Mouse (Mus musculus) adrenal gland, adult 2 months (tissue): Measurements from ENCODE around the gene Olfr68. TPM values are rescaled to one million over a fixed set of nuclear protein-coding genes. Genes with fewer than 3 reads are reported as not detected.
"Not testable (repeated sequence)": the region's sequence is repeated elsewhere in the genome, so short reads cannot be mapped to it uniquely, and the experiment has no call there.

ENCODE experiments used
- DNase-seq: peaks from one replicate; pipeline ENCODE4 v3.0.0; 2021
- long read RNA-seq: library from polyadenylated mRNA; stranded (forward); transcript quantifications from one replicate; pipeline ENCODE4 v2.0.0, GENCODE M21; 2021
- polyA plus RNA-seq: library from polyadenylated mRNA; depleted of rRNA; stranded (reverse); fragments of >200 nt; gene quantifications from 2 replicates; pipeline ENCODE4 v1.2.3, GENCODE M21; 2012; rRNA removed
- total RNA-seq, 2 experiments: library from RNA; stranded (reverse); gene quantifications; 2 replicates each; pipeline ENCODE4 v1.2.3; 2021

Gene Olfr68
- total RNA-seq (not detected), polyA plus RNA-seq (not detected in 2 replicates)
- long read RNA-seq = 0 reads

DNA sequence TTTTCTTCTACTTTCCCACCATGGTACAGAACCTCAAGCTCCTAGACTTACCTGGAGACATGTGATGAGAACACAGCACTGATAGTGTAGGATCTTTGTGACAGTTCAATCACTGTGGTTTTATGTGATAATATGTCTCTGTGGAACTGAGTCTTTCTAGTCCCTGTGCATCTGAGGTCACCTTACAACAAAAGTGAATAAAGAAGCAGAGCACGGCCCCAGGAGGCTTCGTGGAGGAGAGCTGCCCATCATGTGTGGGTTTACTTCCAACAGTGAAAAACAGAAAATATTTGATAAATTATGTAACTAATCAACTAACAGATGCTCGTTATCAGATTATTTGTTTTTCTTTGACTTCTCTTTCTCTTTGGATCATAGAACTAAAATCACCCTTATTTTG is at the start of gene Olfr68:
TSS of gene Olfr68 (minus strand) at position 101 of the 400 bp plus-strand sequence.
- DNase-seq = no peak

DNA sequence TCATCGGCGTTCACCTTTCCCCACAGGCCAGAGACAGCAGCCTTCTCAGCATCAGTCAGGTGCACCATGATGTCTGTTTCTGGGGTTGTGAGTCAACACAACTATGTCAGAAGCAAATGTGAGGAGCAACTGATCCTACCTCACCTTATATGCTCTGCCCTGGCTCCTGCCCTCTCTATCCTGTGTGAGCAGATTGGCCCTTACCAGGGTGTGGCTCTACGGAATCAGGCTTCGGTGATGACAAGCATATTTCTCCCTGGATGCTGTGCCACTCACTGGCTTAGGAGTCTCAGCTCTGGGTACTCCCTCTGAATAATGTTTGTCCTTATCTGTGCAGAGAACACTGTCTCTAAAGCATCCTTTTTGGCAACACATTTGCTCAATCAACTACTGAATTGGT is 48.3 kb upstream of the Olfr68 start, which contains the start of gene Hbb-bs:
TSS of gene Hbb-bs (minus strand) at position 289 of the 400 bp plus-strand sequence.
- DNase-seq = no peak

DNA sequence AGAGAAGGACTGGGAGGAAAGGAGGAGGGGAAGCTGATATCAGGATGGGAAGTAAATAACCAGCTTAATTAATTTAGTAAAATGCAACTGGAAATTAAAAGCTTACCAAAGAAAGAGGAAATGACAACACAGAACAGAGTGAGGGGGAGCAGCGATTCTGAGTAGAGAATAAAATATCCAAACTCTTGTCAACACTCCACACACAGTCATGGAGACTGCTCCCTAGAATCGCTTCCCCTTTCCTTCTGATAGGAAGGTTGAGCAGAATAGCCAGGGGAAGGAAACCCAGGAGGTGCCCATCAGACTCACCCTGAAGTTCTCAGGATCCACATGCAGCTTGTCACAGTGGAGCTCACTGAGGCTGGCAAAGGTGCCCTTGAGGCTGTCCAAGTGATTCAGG is 47.6 kb upstream of the Olfr68 start:
- not testable (repeated sequence) for DNase-seq

DNA sequence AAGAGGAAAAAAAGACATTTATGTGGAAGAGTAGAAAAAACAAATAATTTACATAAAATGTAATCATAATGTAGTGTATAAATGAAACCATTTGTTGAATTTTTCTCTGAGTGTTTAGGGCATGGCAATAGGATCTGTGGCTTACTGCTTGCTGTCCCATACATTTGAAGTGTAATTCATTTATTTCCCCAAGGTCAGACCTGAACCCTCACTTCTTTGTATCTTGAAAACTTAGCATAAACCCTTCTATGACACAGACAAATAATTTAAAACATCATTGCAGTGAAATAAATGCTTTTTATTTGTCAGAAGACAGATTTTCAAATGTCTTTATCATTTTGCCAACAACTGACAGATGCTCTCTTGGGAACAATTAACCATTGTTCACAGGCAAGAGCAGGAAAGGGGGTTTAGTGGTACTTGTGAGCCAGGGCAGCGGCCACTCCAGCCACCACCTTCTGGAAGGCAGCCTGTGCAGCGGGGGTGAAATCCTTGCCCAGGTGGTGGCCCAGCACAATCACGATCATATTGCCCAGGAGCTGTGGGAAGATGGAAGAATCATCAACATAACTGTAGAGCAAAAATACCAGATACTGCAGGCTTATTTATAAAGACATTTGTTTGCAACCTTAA is 46.9 kb upstream of the Olfr68 start:
- DNase-seq = no peak

DNA sequence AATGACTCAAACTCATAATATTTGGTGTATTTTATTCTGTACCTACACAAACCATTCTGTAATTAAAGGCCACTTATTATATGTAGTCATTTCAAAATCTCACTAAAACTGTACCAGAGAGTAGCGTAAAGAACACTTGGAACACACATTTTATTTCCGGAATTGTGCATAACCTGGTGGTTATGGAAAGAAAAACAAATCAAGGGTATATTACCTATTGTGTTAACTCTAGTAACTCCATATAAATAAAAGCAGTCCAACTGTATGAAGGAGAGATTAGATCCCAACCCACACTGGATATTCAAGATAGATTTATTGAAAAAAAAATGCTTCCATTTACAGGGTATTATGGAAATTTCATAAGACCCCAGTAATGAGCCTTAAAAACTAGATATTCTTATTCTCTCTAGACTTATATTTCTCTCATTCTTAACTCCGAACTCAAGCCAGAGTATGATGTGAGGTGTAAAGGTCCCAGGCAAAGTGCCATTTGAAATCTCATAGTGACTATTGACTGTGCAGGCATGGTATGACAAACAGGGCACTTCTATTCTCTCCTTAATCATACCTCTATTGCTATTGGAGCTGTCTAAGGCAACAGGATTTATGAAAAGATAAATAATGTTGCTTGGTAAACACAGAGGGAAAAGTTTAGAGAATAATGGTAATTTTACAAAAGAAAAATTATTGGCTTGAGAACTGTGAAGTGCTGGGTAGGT is 46.2 kb upstream of the Olfr68 start:
- no peak for DNase-seq

DNA sequence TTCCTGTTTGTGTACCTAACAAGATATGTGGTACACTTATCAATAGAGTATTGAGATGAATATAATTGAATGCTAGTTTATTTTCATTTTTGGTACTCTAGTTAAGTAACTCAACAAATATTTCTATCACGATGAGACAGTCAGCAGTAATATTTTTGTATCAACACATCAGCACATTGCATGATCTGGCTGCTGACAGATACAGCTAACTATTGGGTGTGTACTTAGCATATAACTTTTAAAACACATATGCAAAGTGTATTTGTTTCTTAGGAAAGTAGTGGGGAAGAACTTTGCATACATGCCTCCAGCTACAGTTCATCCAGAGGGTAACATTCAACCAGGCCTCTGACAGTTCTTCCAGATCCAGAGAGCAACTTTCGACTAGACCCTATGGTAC is 45.1 kb upstream of the Olfr68 start:
- DNase-seq = no peak

DNA sequence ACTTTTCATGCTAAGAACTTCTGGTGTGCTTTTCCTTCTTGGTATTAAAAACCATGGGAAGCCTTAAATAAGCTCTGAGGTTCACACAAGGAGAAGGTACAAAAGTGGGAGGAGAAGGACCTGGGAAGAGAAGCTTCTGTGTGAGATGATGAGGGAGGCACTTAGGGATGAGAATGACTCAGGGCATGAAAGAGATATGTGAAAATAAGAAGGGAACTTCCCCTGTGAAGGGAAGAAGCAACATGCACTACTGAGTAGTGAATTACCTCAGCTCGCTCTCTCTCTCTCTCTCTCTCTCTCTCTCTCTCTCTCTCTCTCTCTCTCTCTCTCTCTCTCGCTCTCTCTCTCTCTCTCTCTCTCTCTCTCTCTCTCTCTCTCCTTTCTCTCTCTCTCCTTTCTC is 35.6 kb upstream of the Olfr68 start:
- DNase-seq = not testable (repeated sequence)

DNA sequence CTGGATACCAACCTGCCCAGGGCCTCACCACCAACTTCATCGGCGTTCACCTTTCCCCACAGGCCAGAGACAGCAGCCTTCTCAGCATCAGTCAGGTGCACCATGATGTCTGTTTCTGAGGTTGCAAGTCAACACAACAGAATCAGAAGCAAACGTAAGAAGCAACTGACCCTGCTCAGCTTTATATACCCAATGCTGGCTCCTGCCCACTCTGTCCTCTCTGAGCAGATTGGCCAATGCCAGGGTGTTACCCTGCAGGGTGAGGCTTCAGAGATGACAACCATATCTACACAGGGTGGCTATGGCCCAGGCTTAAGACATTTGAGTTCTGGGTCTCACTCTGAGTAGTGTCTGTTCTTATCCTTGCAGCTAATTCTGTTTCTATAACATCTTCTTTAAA is 34.3 kb upstream of the Olfr68 start, which contains the start of gene Hbb-bt:
TSS of gene Hbb-bt (minus strand) at position 231 of the 400 bp plus-strand sequence.
- DNase-seq = no peak

DNA sequence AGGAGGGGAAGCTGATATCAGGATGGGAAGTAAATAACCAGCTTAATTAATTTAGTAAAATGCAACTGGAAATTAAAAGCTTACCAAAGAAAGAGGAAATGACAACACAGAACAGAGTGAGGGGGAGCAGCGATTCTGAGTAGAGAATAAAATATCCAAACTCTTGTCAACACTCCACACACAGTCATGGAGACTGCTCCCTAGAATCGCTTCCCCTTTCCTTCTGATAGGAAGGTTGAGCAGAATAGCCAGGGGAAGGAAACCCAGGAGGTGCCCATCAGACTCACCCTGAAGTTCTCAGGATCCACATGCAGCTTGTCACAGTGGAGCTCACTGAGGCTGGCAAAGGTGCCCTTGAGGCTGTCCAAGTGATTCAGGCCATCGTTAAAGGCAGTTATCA is 33.7 kb upstream of the Olfr68 start:
- DNase-seq = not testable (repeated sequence)

DNA sequence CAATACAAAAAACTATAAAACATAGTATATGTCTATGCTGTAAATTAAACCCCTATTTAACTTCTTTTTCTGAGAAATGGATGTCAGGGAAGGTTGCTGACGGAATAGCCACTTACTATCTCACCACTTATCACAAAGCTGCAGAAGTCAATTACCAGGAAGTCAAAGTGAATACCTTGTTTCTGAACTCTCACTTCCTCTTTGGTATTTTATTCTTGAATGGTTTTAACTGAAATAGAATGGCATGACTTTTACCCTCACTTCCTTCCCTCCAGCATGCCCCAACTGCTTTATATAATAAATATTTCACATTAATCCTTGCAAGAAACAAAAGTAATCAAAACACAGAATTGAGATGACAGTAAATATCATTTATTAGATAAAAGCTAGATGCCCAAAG is 32.7 kb upstream of the Olfr68 start:
- DNase-seq = no peak

DNA sequence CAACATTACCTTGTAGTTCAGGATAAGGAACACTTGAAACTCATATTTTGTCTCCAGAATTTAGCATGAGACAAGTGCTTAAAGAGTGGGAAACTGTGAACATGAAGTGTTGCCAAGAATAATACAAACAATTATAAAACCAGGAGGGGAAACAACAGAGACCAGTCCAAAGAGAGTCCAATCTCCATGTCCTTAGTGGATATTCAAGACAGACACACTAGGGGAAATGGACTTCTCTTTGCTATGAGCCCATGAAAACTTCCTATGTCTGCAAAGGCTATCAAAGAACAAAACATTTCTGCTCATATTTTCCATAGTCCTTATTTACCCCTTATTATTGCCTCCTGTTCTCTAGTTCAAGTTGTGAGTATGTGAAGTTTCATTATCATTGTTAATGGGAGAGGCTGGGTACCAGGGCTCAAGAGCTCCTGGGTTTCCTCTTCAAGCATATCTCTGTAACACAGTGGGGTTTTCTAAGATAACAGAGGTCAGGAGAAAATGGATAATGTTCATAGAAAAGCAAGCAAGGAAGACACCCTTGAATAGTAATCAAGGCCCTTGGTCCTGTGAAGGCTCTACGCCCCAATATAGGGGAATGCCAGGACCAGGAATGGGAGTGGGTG is 31.8 kb upstream of the Olfr68 start:
- no peak for DNase-seq

DNA sequence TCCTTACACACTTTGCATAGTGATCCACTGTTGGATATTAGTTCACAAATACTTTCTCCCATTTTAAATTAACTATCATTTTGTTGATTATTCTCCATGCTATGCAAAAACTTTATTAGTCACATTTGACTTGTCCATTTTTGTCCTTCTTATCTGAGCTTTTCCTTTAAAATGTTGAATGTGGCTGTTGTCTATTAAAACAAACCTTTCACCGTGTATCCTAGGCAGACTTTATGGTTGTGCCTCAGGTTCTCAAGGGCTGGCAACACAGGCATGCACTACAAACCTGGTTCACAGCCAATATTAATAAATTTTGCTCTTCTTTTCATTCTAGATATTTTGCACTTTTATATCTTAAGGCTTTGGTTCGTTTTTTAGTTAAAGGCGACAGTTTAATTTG is 31.2 kb upstream of the Olfr68 start:
- no peak for DNase-seq

DNA sequence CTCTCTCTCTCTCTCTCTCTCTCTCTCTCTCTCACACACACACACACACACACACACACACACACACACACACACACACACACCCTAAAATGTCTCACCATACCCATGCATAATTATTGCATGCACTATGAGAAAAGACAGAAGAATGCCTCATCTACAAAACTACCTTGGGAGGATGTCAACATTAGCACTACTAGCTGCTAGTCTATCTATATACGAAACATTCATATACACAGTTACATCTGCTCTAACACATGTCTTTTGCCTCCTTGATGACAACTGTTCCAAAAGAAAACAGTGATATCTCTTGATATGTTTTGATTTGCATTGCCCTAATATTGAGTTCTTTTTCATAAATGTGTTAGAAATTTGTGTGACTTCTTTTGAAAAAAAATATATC is 30.8 kb upstream of the Olfr68 start:
- DNase-seq = no peak

DNA sequence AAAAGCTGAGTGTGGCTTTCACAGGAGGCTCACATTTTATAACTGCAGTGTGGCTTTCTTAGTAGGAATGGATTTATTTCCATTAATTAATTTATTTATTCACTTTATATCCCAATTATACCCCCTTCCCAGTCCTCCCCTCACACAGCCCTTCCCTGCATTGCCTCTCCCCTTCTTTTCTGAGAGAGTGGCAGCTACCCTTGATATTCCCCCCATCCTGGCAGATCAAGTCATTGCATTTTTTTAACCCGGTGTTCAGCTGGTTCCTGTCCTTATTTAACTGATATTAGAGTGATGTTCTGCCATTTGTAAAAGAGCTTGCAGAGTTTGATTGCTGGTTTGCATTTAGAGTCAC is 30.3 kb upstream of the Olfr68 start:
- no peak for DNase-seq

DNA sequence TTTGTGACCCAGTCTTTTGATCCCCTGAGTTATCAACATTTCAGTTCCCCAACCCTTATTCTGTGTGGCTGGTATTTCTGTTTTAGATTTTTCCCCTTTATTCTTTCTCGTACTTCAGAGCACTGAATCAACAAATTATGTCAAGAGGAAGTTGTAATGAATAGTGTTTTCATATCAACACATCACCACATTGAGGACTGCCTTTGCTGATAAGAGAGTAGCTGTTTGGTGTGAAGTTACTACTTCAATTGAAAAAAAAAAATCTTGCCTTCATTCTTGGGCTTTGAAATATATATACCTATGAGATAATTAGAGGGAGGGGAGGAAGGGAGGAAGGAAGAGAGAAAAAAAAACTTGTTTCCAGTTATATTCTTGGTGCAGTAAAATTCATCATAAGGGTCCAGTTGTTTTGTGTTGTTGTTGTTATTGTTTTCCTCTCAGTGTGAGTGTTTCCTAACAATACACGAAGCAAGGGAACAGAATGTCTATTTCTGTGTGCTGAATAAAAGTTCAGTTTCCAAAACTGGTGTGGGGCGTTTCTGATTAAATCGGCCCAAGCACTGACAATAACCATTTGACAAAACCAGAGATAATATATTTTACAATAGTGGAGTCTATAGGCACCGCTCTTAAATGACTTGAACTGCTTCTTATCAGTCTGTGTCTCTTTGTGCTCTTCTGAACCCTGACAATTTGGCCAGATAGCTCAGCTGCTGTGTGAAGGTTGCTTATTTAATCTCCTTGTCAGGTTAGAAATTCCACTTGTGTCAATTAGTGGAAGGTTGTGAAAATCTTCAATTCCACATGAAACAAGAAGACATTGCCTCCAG is 29.7 kb upstream of the Olfr68 start:
- no peak for DNase-seq

DNA sequence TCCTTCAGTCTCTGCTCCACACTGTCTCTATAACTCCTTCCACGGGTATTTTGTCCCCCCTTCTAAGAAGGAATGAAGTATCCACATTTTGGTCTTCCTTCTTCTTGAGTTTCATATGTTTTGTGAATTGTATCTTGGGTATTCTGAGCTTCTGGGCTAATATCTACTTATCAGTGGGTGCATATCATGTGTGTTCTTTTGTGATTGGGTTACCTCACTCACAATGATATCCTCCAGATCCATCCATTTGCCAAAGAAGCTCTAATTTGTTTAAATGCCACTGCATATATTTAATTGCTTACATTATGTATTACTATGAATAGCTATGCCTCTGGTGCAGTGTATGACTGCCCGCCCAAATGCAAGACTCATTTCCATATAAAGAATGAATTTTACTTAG is 28.6 kb upstream of the Olfr68 start:
- DNase-seq = not testable (repeated sequence)

DNA sequence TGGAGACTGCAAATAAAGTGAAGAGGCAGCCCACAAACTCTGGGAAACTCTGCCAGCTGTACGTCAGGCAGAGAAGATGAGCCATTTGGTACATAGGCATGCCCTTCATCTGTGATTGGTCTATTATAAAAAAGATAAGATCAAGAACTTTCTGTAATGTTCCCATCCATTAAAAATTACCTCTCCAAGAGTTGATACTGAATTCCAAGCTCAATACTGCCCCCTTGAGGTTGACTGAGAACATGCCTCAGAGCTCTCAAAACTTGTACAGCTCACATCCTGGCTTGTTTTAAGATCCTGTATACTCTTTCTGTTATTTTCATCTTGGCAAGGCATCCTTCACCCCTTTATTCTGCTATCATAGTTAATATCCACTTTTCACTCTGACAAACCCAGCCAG is 27.4 kb upstream of the Olfr68 start:
- DNase-seq = peak; percentile 10

DNA sequence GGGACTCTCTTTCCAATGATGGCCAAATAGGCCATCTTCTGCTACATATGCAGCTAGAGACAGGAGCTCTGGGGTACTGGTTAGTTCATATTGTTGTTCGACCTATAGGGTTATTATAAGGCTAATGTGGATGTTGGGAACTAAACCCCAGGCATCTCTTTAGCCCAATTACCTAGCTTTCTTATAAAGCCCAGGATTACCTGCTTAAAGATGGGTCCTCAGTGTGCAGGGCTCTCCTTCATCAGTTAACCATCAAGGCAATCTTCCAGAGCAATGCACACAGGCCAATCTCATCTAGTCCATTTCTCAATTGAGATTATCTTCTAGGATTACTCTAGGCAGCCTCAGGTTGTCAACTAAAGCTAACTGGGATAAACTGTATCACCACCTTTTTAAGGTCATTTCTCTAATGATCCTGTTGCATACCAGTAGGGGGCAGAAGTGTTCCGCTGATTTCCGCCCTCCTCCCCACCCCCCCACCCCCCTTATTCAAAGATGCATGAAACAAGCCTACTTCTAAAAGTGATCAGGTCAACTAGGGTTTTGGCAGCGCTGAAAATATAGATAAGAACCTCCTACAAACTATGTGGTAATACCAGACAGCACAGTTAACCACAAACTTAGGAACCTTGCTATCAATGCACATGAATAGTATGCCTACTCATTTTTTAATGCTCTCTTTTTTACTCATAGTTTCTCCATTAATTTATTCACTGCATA is 13.3 kb upstream of the Olfr68 start:
- no peak for DNase-seq

DNA sequence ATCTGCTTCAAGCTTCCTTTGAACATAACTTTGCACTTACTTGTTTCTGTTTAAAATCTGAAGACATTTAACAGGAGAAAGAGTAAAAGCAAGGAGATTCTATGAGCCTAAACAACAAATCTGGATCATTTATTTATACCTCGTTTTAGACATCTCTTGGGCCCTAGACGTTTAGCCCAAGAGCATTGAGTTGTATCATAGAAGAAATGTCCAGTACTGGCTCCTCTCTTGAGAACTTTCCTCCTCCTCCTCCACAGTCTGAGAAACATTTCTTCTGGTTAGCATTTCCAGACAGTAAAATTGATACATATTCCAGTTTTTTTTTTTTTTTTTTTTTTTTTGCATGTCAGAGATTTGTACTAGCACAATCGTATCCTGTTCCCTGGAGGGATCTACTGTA is 12.2 kb upstream of the Olfr68 start, which contains the start of gene Olfr67:
TSS of gene Olfr67 (minus strand) at position 101 of the 400 bp plus-strand sequence.
- no peak for DNase-seq

DNA sequence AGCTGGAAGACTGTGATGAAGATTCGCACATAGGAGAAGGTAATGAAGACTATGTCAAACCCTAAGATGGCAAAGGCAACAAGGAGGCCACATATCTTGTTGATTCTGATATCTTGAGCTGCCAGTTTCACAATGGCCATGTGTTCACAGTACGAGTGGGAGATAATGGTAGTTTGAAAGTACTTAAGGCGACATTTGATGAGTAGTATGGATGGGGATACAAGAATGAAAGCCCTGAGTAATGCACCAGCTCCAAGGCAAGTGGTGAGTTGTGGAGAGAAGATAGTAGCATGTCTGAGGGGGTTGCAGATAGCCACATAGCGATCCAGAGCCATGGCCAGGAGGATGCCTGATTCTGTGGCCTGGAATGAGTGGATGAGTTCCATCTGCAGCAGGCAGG is 1.8 kb downstream of the Olfr68 start:
- not testable (repeated sequence) for DNase-seq

DNA sequence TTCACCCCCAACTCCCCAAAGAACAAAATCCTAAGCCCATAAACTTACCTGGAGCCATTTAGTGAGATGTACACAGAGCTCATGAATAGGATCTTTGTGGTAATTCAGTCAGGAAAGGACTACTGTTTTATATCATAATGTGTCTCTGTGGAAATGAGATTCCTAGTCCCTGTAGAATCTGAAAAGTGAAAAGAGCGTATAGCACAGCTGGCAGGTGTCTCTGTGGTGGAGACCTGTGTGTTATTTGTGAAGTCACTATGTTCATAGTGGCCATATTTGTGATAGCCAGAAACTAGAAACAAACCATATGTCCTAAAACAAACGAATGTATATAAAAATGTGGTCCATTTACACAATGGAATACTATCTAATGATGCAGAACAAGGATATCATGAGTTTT is 8.0 kb downstream of the Olfr68 start, which contains the start of gene Olfr69:
TSS of gene Olfr69 (minus strand) at position 101 of the 400 bp plus-strand sequence.
- DNase-seq = no peak
